Mouse (Mus musculus): ENCODE measurements around the gene Vmn1r38.
"Not testable (repeated sequence)": the region's sequence is repeated elsewhere in the genome, so short reads cannot be mapped to it uniquely, and the experiment has no call there.

Gene Vmn1r38

DNA sequence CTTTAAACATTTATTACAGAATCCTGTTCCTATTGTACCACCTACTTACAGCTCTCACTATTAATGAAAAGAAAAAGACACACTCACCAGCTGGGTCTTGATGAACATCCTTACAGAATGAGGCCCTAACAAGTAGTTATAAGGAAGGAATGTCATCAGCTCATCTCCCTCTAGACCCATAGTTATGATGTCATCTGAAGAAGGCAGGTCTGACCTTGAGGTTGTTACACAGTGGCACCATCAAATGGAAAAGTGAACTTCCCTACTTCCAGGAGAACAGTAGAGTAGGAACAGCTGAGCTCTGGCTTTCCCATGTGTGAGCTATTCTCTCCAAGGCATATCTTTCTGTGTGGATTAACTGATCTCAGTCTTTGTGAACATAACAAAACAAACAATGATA, at the start of gene Vmn1r38:
Gene Vmn1r38, minus strand, starts transcription at position 101 of the 400 bp plus-strand sequence.
- not testable (repeated sequence) for DNase-seq (ENCODE audit: low read depth in 2 of 2, low spot score in 2 of 2)

DNA sequence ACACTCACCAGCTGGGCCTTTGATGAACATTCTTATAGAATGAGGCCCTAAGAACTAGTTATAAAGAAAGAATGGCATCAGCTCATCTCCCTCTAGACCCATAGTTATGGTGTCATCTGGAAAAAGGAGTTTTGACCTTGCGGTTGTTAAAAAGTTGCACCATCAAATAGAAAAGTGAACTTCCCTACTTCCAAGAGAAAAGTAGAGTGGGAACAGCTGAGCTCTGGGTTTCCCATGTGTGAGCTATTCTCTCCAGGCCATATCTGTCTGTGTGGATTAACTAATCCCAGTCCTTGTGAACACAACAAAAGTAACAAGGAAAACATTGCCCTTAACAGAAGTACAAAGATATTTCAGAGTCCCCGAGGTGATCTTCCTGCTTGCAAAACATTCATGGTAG, 28.1 kb upstream of the Vmn1r38 start, which contains the start of gene Vmn1r39:
Gene Vmn1r39, minus strand, starts transcription at position 101 of the 400 bp plus-strand sequence.
- no peak for DNase-seq (ENCODE audit: low read depth in 2 of 2, low spot score in 2 of 2)

GRCm38 (mm10) chr6:66806311-66806710, 23.9 kb upstream of the Vmn1r38 start:
- no peak for DNase-seq (ENCODE audit: low read depth in 2 of 2, low spot score in 2 of 2)

DNA sequence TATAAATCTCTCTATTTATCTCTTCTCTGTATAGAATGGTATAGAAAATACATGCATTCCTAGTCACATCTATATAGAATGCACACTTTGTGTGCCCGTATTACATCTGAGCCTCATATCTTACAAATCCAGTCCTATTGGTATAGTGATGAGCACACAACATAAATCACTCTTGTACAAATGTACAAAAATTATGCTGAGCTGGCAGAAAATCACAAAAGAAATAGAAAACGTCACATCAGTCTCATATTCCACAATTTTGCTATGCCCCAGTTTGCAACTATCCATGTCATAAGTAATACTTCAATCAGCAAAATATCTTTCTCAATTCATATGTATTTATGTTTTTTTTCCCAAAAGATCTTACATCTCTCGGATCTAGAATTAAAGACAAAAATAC, 23.3 kb upstream of the Vmn1r38 start:
- DNase-seq (ENCODE audit: low read depth in 2 of 2, low spot score in 2 of 2): no peak

GRCm38 (mm10) chr6:66729082-66729481, 53.3 kb downstream of the Vmn1r38 start, which contains the start of gene Vmn1r37:
TSS of gene Vmn1r37 (plus strand) at chr6:66729382.
- DNase-seq (ENCODE audit: low read depth in 2 of 2, low spot score in 2 of 2): not testable (repeated sequence)

Measured in CD8-positive naive resting alpha-beta T cell, adult 2 months (primary cell).